21 mouse cellular contexts compared by ENCODE assay signal in the genomic region with DNA sequence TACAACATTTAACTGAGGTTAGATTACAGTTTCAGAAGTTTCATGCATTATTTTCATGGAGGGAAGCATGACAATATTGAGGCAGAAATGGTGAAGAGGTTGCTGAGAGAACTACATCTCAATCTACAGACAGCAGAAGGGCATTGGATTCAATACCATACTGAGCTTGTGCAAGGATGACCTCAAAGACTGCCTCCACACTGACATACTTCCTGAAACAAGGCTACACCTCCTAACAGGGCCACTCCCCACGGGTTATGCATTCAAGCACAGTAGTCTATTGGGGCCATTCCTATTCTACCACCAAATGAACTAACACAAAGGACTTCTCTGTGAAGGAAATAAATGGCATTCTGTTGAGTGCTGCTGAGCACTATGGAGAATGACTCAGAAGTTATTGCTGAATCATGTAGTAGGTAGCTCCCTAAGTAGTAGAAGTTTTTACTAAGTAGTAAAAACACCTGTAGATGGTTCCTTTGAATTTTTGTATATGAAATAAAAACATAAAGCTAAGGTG.
DNase-seq lines count a peak whose midpoint lies in the region; ATAC-seq lines count a peak whose summit lies in the region.
"Had no signal": no experiment of that assay in that cellular context is flagged by ENCODE, and none has a peak within 500 bp of the region (broad histone marks: within the 10 kb centered on the region; RNA-seq: fewer than 3 reads in every experiment).

No protein-coding gene starts in this region.

- DNase-seq in R1 (ENCODE audit: low read depth, low spot score), result peak; percentile 29
- no peak for DNase-seq in embryo, embryonic 10.5 days (ENCODE audit: low spot score)
- no peak for DNase-seq in urinary bladder, postnatal 25 days (ENCODE audit: low spot score)
- DNase-seq in spleen, adult 18-20 months, result no peak
- DNase-seq: adrenal gland, postnatal 10 days; adrenal gland, postnatal 36 days; cerebellum, adult 18-20 months; cerebellum, adult 9-10 months; cerebellum, postnatal 14 days; gastrocnemius, postnatal 25 days; heart, adult 2 months; heart, postnatal 14 days; heart, postnatal 4 days had no signal

- peak; percentile 78 for ATAC-seq in granulocyte monocyte progenitor cell, adult 5-6 weeks (replicated peaks; ENCODE audit: poor library complexity, severe bottlenecking)
- peak; percentile 78 for ATAC-seq in monocyte, adult 5-6 weeks (replicated peaks; ENCODE audit: insufficient number of reproducible peaks, low FRiP score, low TSS enrichment, poor library complexity, severe bottlenecking)
- ATAC-seq: activated CD4-positive, CD25-positive, alpha-beta regulatory T cell, adult 4 months; forebrain, embryonic 15.5 days; hindbrain, postnatal 0 days; inflammation-experienced regulatory T-cells, adult 6 months; intestine, embryonic 16.5 days; Patski had no signal
